Comparison of ENCODE assay signal across 20 mouse cellular contexts in the genomic region with DNA sequence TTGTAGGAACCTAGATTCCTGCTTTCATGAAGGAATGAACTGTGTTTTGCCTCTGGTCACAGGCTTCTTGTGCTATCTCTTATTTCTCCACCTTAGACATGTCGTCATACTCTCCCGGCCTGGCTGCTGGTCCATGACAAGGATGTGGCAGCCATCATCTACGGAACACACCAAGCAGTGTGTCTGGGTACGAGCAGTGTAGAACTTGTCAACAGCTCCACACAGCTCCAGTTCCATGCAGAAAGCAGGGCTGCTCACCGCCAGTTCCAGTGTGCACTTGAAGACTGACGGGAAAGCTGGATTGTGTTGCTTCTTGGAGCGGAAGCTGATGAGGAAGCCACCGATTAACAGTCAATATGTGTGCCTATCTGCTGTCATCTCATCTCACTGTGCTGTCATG.
"Had no signal": no experiment of that assay in that cellular context is flagged by ENCODE, and none has a peak within 500 bp of the region (broad histone marks: within the 10 kb centered on the region; RNA-seq: fewer than 3 reads in every experiment).

No protein-coding gene starts in this region.

- H3K4me2 ChIP-seq: limb, embryonic 13.5 days; liver, embryonic 12.5 days; liver, embryonic 15.5 days; lung, embryonic 15.5 days; neural tube, embryonic 12.5 days; neural tube, embryonic 15.5 days had no signal

- H3K9me3 ChIP-seq: limb, embryonic 10.5 days; limb, embryonic 13.5 days; liver, embryonic 12.5 days; liver, embryonic 15.5 days; lung, embryonic 15.5 days; megakaryocyte, embryonic 14.5 days; midbrain, embryonic 10.5 days; neural tube, embryonic 12.5 days; neural tube, embryonic 15.5 days had no signal

- H3K4me1 ChIP-seq: liver, embryonic 12.5 days; liver, embryonic 15.5 days; megakaryocyte, embryonic 14.5 days; midbrain, embryonic 10.5 days; neural tube, embryonic 12.5 days; neural tube, embryonic 15.5 days had no signal

- ATAC-seq: liver, embryonic 12.5 days had no signal

- H3K9ac ChIP-seq: limb, embryonic 13.5 days; liver, embryonic 12.5 days; liver, embryonic 15.5 days; lung, embryonic 15.5 days; neural tube, embryonic 12.5 days; neural tube, embryonic 15.5 days had no signal

- DNase-seq: kidney, postnatal 25 days; layer of hippocampus, adult 9-11 months; liver; lung, adult 18-20 months; lung, postnatal 10 days; lung, postnatal 36 days; midbrain, embryonic 14.5 days; thymus, adult 18-20 months; thymus, postnatal 36 days had no signal

- H3K36me3 ChIP-seq: limb, embryonic 10.5 days; limb, embryonic 13.5 days; liver, embryonic 12.5 days; liver, embryonic 15.5 days; lung, embryonic 15.5 days; midbrain, embryonic 10.5 days; neural tube, embryonic 12.5 days; neural tube, embryonic 15.5 days had no signal

- H3K27ac ChIP-seq: kidney, postnatal 0 days; layer of hippocampus, adult 2 months; limb, embryonic 10.5 days; limb, embryonic 13.5 days; liver, embryonic 12.5 days; liver, embryonic 15.5 days; lung, embryonic 15.5 days; midbrain, embryonic 10.5 days; neural tube, embryonic 12.5 days; neural tube, embryonic 15.5 days had no signal

- H3K4me3 ChIP-seq: layer of hippocampus, adult 2 months; limb, embryonic 10.5 days; limb, embryonic 13.5 days; liver, embryonic 12.5 days; liver, embryonic 15.5 days; lung, embryonic 15.5 days; megakaryocyte, embryonic 14.5 days; midbrain, embryonic 10.5 days; neural tube, embryonic 12.5 days; neural tube, embryonic 15.5 days had no signal

- H3K27me3 ChIP-seq: limb, embryonic 13.5 days; liver, embryonic 12.5 days; liver, embryonic 15.5 days; lung, embryonic 15.5 days; megakaryocyte, embryonic 14.5 days; neural tube, embryonic 12.5 days; neural tube, embryonic 15.5 days had no signal
